Mouse (Mus musculus) frontal cortex, adult 2 months (tissue): Measurements from ENCODE around the gene Pla2g15. TPM values are rescaled to one million over a fixed set of nuclear protein-coding genes. Genes with fewer than 3 reads are reported as not detected.
A peak's percentile ranks its signal among the peaks of the same experiment; 100 is the strongest.

Experiments used
- DNase-seq, 2 experiments: peaks; one replicate each; pipeline ENCODE4 v3.0.0; 2022; ENCODE audit warnings: low spot score in 1 of 2; ENCODE audit errors: extremely low spot score in 1 of 2
- polyA plus RNA-seq: library from polyadenylated mRNA; depleted of rRNA; stranded (reverse); fragments of >200 nt; gene quantifications from 2 replicates; pipeline ENCODE4 v1.2.3, GENCODE M21; 2012

Gene Pla2g15
- polyA plus RNA-seq, 1 experiment, result 17.6 TPM

DNA sequence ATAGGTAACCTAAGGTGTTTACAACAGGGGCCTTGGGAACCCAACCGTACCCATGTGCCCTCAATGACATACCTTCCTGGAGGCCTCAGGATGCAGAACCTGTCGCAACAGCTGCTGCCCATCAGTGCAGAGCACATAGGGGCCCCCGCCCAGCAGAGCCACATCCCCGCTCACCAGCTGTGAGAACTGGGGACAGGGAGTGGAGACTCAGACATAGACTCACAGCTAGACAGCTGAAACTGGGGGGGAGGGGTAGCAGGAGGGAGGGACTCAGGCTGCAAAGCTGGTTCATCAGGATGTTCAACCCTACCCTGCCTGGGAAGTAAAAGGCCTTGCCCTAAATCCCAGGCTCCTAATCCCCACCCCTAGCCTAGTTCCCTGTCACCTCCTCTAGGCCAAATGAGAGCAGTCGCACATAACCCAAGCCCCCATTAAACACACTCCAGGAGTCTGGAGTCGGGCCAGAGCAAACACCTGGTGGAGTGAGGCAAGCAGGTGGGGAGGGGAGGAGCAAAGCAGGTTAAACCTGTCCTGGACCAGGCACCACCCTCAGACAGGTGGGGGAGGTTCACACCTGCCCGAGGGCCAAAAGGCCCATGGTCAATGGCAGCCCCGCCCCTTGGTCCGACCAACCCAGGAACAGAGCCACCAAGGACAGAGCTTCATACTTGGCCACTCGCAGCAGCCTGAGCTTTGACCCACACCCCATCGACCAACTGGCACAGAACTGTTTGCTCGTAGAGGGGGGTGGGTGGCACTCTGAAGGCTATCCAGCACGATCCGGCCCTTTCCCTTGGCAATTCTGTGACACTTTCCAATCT is 15.2 kb upstream of the Pla2g15 start:
- DNase-seq, result no peak

DNA sequence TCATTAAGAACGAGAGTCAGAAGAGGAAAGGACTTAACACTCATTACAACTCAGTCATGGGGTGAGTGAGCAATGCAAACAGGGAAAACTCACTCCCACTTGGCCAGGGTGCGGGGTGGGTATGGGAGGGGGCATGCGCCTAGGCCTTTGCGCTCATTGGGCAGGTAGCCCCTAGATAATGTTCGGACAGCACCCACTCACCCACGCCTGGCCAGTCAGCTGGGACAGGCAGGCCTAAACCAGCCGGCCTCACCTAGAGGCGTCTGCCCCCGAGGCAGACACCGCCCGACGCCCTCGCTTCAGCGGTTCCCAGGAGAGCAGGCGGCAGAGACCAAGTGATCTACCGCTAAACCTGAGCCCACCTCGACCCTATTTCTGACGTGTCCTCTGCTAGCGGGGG is 14.5 kb upstream of the Pla2g15 start:
- DNase-seq, result no peak

DNA sequence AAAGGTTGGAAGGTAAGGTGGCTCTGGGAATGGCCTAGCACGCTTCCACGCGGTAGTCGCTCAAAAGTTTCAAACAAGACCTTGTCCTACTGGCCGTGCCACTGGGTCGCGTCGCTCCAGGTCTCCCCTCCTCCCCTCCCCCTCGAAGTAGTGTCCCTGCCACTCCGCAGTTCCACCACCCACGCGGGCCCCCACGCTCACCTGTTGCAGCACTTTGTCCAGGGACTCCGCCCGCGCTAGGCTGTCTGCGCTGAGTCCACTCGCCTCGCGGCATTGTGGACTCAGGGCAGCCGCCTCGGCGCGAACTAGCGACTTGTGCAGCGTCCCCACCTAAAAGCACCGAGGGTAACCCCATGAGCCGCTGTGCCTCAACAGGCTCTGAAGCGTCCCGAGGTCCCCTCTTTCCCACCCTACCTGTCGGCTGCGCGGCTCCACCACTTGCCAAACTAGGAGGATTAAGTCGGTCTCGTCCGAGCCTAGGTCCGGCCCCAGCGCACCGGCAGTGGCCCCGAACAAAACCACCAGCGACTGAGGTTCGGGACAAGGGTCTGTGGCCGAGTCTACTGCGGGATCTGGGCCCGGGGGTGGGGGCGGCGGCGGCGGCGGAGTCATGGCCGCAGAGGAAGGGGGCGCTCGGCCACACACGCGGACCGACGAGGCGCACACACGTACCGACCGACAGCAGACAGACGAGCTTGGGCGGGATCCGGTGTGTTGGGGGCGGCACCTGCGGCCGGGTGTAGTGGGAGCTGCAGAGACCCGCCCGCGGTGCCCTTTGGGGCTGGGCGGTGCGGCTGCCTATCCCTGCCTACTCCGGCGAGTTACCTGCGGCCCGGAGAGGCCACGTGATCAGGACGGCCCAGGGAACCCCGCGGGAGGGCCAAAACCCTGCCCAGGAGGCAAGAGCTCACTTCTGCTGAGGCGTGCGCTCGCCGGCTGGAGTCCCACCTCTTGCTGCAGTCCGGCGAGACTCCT is 13.8 kb upstream of the Pla2g15 start, which contains the start of gene Esrp2:
Esrp2 (minus strand) TSS at position 819 of the 975 bp plus-strand sequence.
- no peak for DNase-seq

DNA sequence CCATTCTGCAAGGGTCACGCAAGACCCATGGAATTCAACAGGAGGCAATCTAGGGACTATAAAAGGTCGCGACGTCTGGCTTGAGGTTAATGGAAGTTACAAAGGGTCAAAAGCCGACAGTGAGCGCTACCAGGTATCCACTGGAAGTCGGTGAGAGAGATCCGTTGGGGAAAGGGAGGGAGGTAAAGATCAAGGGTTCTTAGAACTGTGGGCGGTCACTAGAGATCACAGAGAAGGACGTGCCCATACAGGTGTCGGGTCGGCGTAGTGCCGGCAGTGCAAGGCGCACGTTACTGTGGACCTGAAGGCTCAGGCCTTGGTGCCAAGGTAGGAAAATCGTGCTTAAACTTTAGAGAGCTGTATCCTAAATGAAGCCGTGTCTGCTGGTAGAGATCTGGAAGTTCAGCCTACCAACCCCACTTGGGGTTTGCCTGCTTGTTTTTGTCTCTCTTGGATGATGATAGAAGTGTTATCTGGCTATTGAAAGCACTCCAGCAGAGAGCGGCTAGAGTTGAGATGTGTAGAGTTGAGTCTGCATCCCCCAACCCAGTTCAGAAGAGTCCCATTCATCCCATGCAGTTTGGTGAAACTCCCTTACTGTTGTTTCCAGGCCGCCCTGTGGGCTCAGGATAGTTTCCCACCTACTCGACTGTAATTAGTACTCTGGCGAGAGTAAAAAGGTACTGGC is 12.8 kb upstream of the Pla2g15 start:
- no peak for DNase-seq

DNA sequence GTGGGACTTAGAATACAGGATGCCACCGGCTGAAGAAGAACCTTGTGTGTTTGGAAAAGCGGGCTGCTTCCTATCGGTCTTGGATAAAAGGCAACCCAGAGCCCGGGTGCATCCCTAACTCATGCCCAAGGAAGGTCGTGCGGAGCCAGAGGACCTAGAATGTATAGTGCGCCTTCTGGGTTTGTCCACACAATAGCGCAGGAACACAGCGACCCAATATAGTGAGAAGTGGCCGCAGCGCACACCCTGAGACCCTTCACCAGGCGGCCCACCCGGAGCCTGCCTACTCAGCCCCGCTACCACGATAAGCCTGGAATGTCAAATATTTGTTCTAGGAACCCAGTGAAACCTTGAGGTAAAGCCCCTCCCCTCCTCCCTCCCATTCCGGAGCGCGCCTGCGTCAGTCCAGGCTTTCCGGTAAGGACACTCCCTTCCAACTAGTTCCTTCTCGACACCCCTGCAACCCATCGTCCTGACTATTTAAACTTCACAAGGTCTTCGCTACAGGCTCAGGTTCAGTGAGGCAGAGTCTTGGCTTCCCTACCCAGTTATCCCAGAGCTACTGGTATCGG is 12.2 kb upstream of the Pla2g15 start:
- peak in 1 of 2 experiments; percentile 61 for DNase-seq

DNA sequence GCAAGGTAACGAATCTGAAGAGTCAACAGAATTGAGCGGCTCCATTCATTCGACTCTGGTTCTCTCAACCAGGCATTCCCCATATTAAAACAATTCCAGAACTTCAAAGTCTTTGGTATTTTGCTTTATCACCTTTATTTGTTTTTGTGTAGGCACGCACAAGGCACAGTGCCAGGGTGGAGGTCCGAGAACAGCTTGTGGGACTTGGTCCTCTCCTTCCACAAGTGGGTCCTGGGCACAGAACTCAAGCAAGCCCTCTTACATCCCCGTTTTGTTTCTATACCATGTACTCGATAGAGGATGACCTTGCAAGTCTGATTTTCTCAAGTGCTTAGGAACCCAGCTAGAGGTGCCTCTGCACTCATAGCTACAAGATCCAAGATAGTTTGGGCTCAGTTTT is 11.6 kb upstream of the Pla2g15 start:
- DNase-seq, result no peak

DNA sequence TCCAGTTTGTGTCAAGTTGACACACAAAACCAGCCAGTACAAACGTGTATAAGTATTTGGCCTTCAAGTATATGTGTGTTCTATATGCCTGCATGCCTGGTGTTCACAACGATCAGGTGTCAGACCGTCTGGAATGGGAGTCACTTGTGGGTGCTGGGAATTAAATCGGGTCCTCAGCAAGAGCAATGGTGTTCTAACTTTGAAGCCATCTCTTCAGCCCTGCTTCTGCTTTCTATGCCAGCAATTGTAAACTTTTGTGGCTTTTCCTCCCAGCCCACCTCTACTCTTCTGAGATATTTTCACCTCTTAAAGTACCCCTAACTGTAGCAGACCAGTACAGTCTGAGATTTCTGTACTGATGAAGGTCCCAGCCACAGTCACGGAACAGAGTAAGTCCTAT is 10.0 kb upstream of the Pla2g15 start:
- DNase-seq, result no peak

DNA sequence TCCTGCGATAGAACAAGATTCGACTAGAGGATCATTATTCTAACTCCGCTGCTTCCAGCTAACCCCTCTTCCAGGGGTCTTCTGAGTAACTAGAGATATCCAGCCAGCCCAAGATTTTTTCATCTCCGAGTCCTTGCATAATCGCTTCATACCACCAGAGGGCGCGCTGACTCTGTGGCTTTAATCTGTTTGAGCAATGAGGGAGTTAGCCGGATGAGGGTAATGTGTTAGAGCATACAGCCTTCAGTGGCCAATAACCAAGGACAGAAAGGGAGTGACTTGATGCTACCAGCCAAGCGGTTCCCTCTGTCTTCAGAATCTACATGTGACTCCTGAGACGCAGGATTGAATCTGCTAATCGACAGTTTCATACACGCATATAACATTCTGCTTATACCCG is 9.4 kb upstream of the Pla2g15 start:
- DNase-seq, result peak; percentile 48 to 92

DNA sequence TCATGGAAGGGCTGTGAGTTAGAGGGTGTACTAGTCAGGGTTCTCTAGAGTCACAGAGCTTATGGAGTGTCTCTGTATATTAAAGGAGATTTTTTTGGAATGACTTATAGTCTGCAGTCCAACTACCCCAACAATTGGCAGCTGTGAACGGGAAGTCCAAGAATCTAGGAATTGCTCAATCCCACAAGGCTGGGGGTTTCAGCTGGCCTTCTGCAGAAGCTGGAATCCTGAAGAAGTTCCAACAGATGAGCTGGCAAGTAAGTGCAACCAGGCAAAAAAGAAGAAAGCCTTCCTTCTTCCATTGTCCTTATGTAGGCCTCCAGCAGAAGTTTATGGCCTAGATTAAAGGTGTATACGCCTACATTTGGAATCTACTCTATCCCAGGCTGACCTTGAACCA is 4.9 kb upstream of the Pla2g15 start:
- no peak for DNase-seq

DNA sequence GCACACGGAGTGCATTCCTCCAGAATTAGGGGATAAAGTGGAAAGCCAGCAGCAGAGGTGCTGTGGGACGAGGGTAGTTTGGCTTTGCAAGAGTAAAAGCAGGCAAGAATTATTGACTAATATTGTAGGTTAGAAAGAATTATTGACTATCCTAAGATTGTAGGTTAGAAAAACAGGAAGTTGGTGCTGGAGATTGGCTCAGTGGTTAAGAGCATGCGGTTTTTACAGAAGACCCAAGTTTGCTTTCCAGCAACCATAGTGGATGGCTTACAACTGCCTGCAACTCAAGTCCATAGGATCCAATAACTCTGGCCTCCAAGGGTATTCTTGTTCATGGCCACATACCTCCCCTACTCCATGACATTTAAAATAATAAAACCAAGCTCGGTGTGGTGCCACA is 4.2 kb upstream of the Pla2g15 start:
- no peak for DNase-seq

DNA sequence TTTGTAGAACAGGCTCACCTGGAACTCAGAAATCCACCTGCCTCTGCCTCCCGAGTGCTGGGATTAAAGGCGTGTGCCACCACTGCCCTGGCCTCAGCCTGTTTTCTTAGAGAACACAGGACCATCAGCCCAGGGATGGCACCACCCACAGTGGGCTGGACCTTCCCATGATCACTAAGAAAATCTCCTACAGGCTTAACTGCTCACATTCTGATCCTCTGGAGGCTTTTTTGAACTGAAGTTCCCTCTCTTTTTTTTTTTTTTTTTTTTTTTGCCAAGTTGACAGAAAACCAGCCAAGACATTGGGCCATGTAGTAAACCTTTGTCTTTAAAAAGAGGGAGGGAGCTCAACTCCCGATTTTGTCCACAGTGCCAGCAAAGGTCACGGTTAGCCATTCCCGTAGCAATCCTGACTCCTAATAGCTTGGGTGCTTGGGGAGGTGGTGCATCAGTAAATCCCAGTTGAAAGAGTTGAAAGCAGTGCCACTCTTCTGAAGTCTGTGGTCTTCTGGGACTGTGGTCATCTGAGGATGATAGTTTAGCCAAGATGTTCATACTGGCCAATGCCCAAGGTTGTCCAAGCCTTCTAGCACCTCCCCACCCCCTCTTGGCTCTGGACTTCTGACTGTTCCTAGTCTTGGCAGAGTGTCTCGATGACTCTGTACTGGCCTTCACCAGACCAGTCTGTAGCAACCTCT is 2.2 kb upstream of the Pla2g15 start:
- no peak for DNase-seq

DNA sequence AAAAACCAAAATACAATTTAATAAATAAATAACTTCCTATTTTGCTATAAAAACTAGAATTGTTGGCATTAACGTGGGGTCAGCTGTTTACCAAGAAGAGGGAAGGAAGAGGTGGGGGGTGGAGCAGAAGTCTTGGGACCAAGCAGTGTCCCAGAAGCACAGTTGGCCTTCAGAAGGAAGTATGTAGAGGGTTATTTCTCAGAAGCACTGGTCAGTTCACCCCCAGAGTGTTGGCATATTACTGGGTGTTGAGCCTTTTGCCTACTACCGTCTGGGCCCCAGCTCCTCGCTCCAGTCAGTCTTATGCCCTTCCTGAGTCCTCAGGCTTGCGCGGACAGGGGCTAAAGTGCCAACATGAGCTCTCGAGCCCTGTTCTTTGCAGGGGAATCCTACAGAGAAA is 1.2 kb upstream of the Pla2g15 start:
- DNase-seq, result no peak

DNA sequence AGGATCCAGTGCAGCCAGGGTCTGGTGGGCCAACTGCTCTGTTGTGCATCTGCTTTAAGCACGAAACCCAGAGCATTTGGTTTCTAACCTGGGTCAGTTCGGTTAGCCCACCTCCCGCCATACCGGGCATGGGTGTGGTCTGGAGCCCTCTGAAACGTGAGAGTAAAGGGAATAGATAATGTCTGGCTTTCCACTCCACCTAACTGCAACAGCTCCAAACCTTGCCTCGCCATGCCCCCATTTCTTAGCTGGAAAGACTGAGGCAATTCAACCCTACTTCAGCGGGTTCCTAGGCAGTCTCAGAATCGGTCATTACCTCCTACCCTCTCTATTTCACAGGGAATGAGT is 428 bp downstream of the Pla2g15 start:
- DNase-seq, result no peak

DNA sequence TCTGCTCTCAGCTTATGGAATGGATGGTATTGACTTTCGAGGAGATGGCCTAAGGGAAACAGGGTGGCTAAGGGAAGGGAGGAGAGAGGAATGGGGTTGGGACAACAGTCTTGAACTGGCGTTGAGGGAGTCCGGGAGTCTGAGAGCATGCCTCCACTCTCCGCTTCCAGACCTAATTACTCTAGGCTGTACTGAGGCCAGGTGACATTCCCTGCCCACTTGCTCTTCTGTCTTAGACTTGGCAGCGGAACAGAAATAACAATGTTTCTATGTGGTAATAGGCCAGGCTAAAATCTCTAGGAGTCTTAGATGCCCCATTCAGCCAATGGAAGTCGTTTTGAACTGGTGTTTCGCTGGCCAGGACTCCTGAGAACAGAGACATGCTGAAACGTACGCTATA is 842 bp downstream of the Pla2g15 start:
- DNase-seq, result no peak

DNA sequence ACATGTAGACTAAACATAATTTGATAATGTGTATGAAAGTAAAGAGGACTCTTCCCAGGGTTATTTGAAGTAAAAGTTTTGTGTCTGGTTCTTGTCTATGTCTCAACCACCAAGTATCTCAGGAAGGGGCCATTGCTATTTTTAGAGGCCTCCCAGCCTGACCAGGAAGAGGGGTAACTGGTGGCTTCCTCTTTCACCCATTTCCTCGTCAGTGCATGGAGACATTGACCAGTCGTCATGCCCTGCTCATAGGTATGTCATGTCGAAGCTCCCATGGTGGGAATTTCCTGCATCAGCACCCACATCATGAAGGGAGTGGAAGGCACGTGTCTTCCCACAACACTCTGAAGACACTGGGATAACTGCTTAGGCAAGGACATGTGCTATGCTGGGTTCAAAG is 2.7 kb downstream of the Pla2g15 start:
- DNase-seq, result no peak

DNA sequence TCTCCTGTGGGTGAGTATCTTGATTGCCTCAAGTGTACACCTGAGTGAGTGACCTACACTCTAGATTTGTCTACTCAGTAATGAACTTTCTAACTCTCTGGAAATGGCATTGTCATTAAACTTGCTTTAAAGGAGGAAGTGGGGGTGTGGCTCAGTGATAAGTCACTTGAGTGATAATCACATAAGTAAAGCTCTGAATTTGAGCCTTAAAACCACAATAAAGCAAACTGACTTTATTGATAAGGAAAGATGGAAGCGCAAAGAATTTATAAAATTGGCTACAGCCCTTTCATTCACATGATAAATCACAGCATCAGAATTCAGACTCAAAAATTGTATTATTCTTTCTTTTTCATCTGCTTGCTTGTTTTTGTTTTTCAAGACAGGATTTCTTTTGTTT is 7.2 kb downstream of the Pla2g15 start:
- DNase-seq, result no peak

DNA sequence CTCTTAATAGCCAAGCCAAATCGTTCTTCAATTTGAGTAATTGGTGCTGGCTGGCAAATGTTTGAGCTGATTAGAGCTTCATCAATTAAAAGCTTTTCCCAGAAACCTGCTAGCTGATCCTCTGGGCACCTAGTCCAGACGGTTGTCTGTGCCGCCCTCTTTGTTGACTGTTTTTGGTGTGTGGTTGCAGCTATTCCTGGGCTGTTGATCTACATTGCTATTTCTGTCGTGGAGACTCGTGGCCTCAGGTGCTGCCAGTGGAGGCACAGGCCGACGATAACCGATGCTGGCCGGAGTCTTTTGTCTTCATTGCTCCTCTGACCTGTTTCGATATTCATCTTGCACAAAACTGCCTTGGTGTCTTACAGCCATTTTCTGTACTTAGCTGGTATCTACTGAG is 8.2 kb downstream of the Pla2g15 start:
- DNase-seq, result no peak

DNA sequence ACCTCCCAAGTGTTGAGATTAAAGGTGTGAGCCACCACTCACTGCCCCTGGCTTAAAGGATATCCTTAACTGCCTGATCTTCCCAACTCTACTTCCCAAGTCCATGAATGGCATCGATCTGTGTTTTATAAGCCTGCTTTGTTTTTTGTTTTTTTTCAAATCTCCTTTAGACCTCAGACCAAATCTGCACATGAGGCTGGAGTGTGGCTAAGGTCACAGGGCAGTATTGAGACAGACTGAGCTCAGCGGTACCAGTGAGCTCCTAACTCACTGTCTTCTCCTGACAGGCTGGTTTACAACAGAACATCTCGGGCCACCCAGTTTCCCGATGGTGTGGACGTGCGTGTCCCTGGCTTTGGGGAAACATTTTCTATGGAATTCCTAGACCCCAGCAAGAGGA is 9.7 kb downstream of the Pla2g15 start:
- no peak for DNase-seq

DNA sequence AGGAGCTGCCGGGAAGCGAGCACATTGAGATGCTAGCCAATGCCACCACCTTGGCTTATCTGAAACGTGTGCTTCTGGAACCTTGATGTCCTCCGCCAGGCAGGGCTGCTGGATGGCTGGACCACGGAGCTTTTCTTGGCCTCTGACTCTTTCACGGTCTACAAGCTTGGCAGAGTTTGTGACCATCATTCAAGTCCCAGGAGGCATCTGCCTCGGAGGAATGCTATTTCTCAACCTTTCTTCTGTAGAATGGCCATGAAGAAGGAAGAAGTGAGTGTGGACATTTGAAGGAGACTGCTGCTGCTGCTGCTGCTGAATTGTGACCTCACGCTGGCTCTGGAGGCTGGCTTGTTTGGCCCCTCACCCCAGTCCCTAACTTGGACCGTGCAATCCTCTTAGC is 13.1 kb downstream of the Pla2g15 start:
- no peak for DNase-seq

DNA sequence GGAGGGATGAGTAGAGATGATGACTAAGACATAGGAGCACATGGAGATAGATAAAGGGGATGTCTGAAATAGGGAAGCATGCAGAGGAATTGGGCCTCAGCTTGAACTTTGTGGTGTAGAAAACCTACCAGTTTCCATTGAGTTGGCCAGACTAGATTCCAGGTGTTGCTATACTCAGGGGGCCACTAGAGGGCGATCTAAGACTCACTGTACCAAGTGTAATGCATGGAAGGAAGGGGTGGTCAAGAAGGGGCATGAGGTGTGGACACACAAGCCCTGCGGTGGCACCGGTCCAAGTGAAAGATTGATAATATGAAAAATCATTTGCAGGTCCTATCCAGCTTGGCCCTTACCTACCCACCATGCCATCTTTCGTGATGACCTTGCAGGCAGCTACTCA is 15.3 kb downstream of the Pla2g15 start:
- peak; percentile 50 to 87 for DNase-seq
